Mouse (Mus musculus): ENCODE measurements around the gene Nanos3.

Nanos3 gene

DNA sequence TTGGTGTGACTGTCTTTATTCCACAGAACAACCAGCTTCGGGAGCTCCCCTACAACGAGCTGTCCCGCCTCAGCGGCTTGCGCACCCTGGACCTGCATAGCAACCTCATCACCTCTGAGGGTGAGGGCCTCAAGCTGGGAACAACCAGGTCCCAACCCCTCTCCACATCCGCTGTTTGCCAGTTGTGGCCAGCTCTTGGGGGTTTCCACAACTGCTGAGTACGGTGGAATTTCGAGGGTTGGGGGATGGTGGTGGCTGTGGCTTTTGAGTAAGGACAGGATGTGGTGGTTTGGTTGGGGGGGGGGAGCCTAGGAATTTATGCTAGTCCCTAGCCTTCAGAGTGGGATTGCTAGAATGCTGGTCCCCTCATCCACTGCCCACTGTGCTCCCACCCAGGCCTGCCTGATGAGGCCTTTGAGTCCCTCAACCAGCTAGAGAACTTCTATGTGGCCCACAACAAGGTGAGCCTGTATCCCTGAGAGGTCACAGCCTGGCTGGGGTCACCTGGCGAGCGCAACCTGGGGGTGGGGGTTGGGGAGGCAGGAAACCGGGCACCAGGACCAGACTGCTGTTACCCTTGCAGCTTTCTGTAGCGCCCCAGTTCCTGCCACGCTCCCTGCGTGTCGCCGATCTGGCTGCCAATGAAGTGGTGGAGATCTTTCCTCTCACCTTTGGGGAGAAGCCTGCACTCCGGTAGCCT is 57.7 kb downstream of the Nanos3 start:
- peak; percentile 89 for DNase-seq (ENCODE audit: low read depth)

DNA sequence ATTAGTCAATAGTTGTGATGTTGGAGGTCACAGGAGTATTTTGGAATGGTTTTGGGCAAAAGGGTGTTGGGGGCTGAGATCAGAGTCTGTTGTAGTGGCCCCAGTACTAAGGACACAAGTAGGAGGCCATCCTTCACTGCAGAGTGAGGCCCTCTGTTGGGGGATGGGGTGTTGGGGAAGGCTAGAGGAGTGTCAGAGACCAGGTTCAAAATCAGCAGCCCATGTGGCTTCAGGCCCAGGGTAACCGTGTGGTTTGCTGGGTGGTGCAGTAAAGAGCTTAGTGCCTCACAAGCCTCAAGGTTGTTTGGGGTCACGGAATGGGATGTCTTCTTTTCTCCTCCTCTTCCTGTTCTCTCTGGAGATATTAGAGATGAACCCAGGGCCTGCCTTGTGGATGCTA is 58.3 kb downstream of the Nanos3 start:
- no peak for DNase-seq (ENCODE audit: low read depth)

DNA sequence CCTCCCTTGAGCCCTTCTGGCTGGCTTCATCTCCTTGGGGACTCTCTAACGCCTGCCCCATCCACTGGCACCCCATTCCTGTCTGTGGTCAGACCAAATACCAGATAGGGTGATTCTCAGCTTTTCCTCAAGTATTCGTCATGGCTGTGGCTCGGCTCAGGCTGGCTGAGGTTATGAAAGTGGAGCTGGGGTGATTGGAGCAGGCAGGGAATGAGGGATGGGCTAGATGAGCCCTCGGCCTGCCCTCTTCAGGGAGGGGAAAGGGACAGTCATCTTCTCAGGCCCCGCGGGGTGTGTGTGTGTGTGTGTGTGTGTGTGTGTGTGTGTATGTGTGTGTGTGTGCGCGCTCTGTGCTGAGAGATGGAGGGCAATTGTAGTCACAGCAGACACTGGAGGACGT is 59.4 kb downstream of the Nanos3 start, which contains the start of gene Podnl1:
Gene Podnl1, plus strand, starts transcription at position 334 of the 400 bp plus-strand sequence.
- DNase-seq (ENCODE audit: low read depth): no peak
